Mouse (Mus musculus): ENCODE measurements around the gene Alk. TPM values are rescaled to one million over a fixed set of nuclear protein-coding genes. Genes with fewer than 3 reads are reported as not detected.

Alk gene
- total and polyA plus RNA-seq, 3 experiments = not detected

- no peak overlapping the region for H3K27ac ChIP-seq (ENCODE audit: control insufficient read depth, low read depth, low read length)
- TF ChIP-seq GABPA (IDR thresholded peaks at IDR 0.05; ENCODE audit: low read depth, low read length) = no peak
- no peak for TF ChIP-seq JUND (IDR thresholded peaks at IDR 0.05; ENCODE audit: low read depth, low read length)
- TF ChIP-seq MAZ (IDR thresholded peaks at IDR 0.05; ENCODE audit: low read depth, low read length) = no peak
- no peak for TF ChIP-seq POLR2AphosphoS2 (IDR thresholded peaks at IDR 0.05; ENCODE audit: low read length)
- no peak for TF ChIP-seq EP300 (IDR thresholded peaks at IDR 0.05; ENCODE audit: low read depth in 1 of 2, low read length in 2 of 2)
- TF ChIP-seq TBP (IDR thresholded peaks at IDR 0.05; ENCODE audit: low read depth, low read length) = no peak
- TF ChIP-seq POLR2A (IDR thresholded peaks at IDR 0.05; ENCODE audit: control insufficient read depth in 1 of 2, insufficient read depth in 1 of 2, low read depth in 1 of 2, low read length in 2 of 2, poor library complexity in 1 of 2) = no peak
- TF ChIP-seq CTCF (IDR thresholded peaks at IDR 0.05 in 2 of 3, conservative IDR thresholded peaks at IDR 0.05 in 1 of 3; ENCODE audit: control insufficient read depth in 1 of 3, insufficient read depth in 1 of 3, low read depth in 2 of 3, low read length in 3 of 3, poor library complexity in 1 of 3, severe bottlenecking in 1 of 3) = no peak
- no peak for TF ChIP-seq RAD21 (IDR thresholded peaks at IDR 0.05; ENCODE audit: low read depth, low read length)
- TF ChIP-seq ELF1 (IDR thresholded peaks at IDR 0.05; ENCODE audit: low read depth, low read length) = no peak
- no peak for TF ChIP-seq MYB (IDR thresholded peaks at IDR 0.05; ENCODE audit: low read depth, low read length)
- TF ChIP-seq CHD1 (IDR thresholded peaks at IDR 0.05; ENCODE audit: low read depth, low read length) = no peak
- TF ChIP-seq KAT2A (conservative IDR thresholded peaks at IDR 0.05; ENCODE audit: low read depth, low read length) = no peak
- no peak for TF ChIP-seq GATA1 (IDR thresholded peaks at IDR 0.05; ENCODE audit: low read depth, low read length)
- no peak for TF ChIP-seq ZMIZ1 (IDR thresholded peaks at IDR 0.05; ENCODE audit: low read depth, low read length)
- H3K9me3 ChIP-seq (replicated peaks; ENCODE audit: insufficient read depth, low read length) = no peaks in the 10 kb centered on the region
Observed at GRCm38 (mm10) chr17:72521353-72521752, 83.1 kb downstream of the Alk start.

GRCm38 (mm10) chr17:72510746-72511145, 93.7 kb downstream of the Alk start:
- Histone ChIP-seq H3K9ac (ENCODE audit: control insufficient read depth, low read depth, low read length, poor library complexity, severe bottlenecking) (no peak overlapping the region), H3K36me3 (ENCODE audit: control insufficient read depth in 1 of 2, insufficient read depth in 2 of 2, low read length in 2 of 2) (no peaks in the 10 kb centered on the region), H3K27me3 (ENCODE audit: control insufficient read depth in 1 of 2, insufficient read depth in 2 of 2, low read length in 2 of 2) (no peaks in the 10 kb centered on the region), H3K4me1 (ENCODE audit: control insufficient read depth in 1 of 2, insufficient read depth in 2 of 2, low read length in 2 of 2) (no peaks in the 10 kb centered on the region), H3K4me3 (ENCODE audit: control insufficient read depth in 1 of 2, insufficient read depth in 1 of 2, low read depth in 2 of 2, low read length in 2 of 2) (no peak overlapping the region), H3K9me3 (replicated peaks; ENCODE audit: insufficient read depth, low read length) (no peaks in the 10 kb centered on the region), H3K79me2 (ENCODE audit: control insufficient read depth, insufficient read depth, low read length, poor library complexity) (no peaks in the 10 kb centered on the region), H3K27ac (ENCODE audit: control insufficient read depth, low read depth, low read length) (no peak overlapping the region)
- TF ChIP-seq CTCF (IDR thresholded peaks at IDR 0.05 in 2 of 3, conservative IDR thresholded peaks at IDR 0.05 in 1 of 3; ENCODE audit: control insufficient read depth in 1 of 3, insufficient read depth in 1 of 3, low read depth in 2 of 3, low read length in 3 of 3, poor library complexity in 1 of 3, severe bottlenecking in 1 of 3) (no peak), MXI1 (IDR thresholded peaks at IDR 0.05; ENCODE audit: low read depth, low read length) (no peak), ZMIZ1 (IDR thresholded peaks at IDR 0.05; ENCODE audit: low read depth, low read length) (no peak), TBP (IDR thresholded peaks at IDR 0.05; ENCODE audit: low read depth, low read length) (no peak), ZKSCAN1 (IDR thresholded peaks at IDR 0.05; ENCODE audit: low read depth, low read length) (no peak), MYC (IDR thresholded peaks at IDR 0.05; ENCODE audit: low read depth, low read length) (no peak), EP300 (IDR thresholded peaks at IDR 0.05; ENCODE audit: low read depth in 1 of 2, low read length in 2 of 2) (no peak), NRF1 (IDR thresholded peaks at IDR 0.05; ENCODE audit: insufficient read depth, low read depth, low read length, poor library complexity, severe bottlenecking) (no peak), TAL1 (IDR thresholded peaks at IDR 0.05; ENCODE audit: low read length) (no peak), POLR2A (IDR thresholded peaks at IDR 0.05; ENCODE audit: control insufficient read depth in 1 of 2, insufficient read depth in 1 of 2, low read depth in 1 of 2, low read length in 2 of 2, poor library complexity in 1 of 2) (no peak)
- no peak for DNase-seq (ENCODE audit: low read depth, low spot score)

More at GRCm38 (mm10) chr17:72521353-72521752, 83.1 kb downstream of the Alk start:
- Histone ChIP-seq H3K36me3 (ENCODE audit: control insufficient read depth in 1 of 2, insufficient read depth in 2 of 2, low read length in 2 of 2) (no peaks in the 10 kb centered on the region), H3K9ac (ENCODE audit: control insufficient read depth, low read depth, low read length, poor library complexity, severe bottlenecking) (no peak overlapping the region), H3K4me3 (ENCODE audit: control insufficient read depth in 1 of 2, insufficient read depth in 1 of 2, low read depth in 2 of 2, low read length in 2 of 2) (no peak overlapping the region), H3K27me3 (ENCODE audit: control insufficient read depth in 1 of 2, insufficient read depth in 2 of 2, low read length in 2 of 2) (no peaks in the 10 kb centered on the region), H3K4me1 (ENCODE audit: control insufficient read depth in 1 of 2, insufficient read depth in 2 of 2, low read length in 2 of 2) (no peaks in the 10 kb centered on the region), H3K79me2 (ENCODE audit: control insufficient read depth, insufficient read depth, low read length, poor library complexity) (no peaks in the 10 kb centered on the region)
- no peak for DNase-seq (ENCODE audit: low read depth, low spot score)

Data from MEL (cell line).